Mouse (Mus musculus) limb, embryonic 12.5 days (tissue): ENCODE data around the gene Arfip2. TPM values are rescaled to one million over a fixed set of nuclear protein-coding genes. Genes with fewer than 3 reads are reported as not detected.

ENCODE experiments used
- ATAC-seq: fragments of 200-750 bp; cut with Nextera tagmentation; 2 replicates; pipeline ENCODE4 v1.8.0; 2017; ENCODE audit warnings: low read depth, moderate TSS enrichment; ENCODE audit not compliant: insufficient number of reproducible peaks, insufficient read depth, low FRiP score, low TSS enrichment
- H3K27ac ChIP-seq: fragments of 300-500 bp; sonication (generic); 2 replicates; pipeline ENCODE4 v1.5.1; 2016; ENCODE audit warnings: mild to moderate bottlenecking, moderate library complexity
- H3K27me3 ChIP-seq: fragments of 300-500 bp; sonication (generic); 2 replicates; pipeline ENCODE4 v1.6.1; 2016; ENCODE audit warnings: mild to moderate bottlenecking, moderate library complexity
- H3K36me3 ChIP-seq: fragments of 300-500 bp; sonication (generic); 2 replicates; pipeline ENCODE4 v1.6.1; 2016; ENCODE audit warnings: mild to moderate bottlenecking, moderate library complexity
- H3K4me1 ChIP-seq: fragments of 300-500 bp; sonication (generic); replicated peaks from 2 replicates; pipeline ENCODE4 v1.6.1; 2016
- H3K4me2 ChIP-seq: fragments of 300-500 bp; sonication (generic); 2 replicates; pipeline ENCODE4 v1.6.1; 2016; ENCODE audit warnings: mild to moderate bottlenecking, moderate library complexity
- H3K4me3 ChIP-seq: fragments of 300-500 bp; sonication (generic); replicated peaks from 2 replicates; pipeline ENCODE4 v1.5.1; 2016; ENCODE audit warnings: mild to moderate bottlenecking
- H3K9ac ChIP-seq: fragments of 300-500 bp; sonication (generic); replicated peaks from 2 replicates; pipeline ENCODE4 v1.6.1; 2016; ENCODE audit warnings: mild to moderate bottlenecking, moderate library complexity
- H3K9me3 ChIP-seq: fragments of 300-500 bp; sonication (generic); 2 replicates; pipeline ENCODE4 v1.6.1; 2016; ENCODE audit warnings: mild to moderate bottlenecking, moderate library complexity
- WGBS: fragments of 180-500 bp; shearing (Covaris S2); methylation state at CpG from one replicate; pipeline ENCODE4 v1.1.7; 2016; 5-methylcytosine and 5-hydroxymethylcytosine counted together
- polyA plus RNA-seq: library from polyadenylated mRNA; unstranded; fragments of >200 nt; fragmentation: Nextera tagmentation; extraction: Ambion mirVana; gene quantifications from 2 replicates; pipeline ENCODE4 v1.2.1, GENCODE M21; 2016

The Arfip2 gene
- polyA plus RNA-seq, 1 experiment from 2014 or later, result 72.8 TPM

- Histone ChIP-seq H3K27me3 (no peaks in the 10 kb centered on the region), H3K27ac (no peak overlapping the region), H3K9me3 (no peaks in the 10 kb centered on the region), H3K4me2 (no peak overlapping the region), H3K36me3 (peaks cover 99% of the 10 kb centered on the region), H3K9ac (no peak overlapping the region), H3K4me3 (no peak overlapping the region), H3K4me1 (no peaks in the 10 kb centered on the region)
- WGBS, result 88% methylated on average over 1 of the region's 1 CpGs
- no peak for ATAC-seq
These were observed 25.8 kb downstream of the Arfip2 start for GRCm38 (mm10) chr7:105614400-105614799.

GRCm38 (mm10) chr7:105611767-105612166 lies 28.4 kb downstream of the Arfip2 start:
- WGBS, result 89% methylated on average over 1 of the region's 1 CpGs
- H3K36me3 ChIP-seq, result peaks cover 73% of the 10 kb centered on the region
- no peaks in the 10 kb centered on the region for H3K27me3 ChIP-seq
- no peak overlapping the region for H3K9ac ChIP-seq
- no peaks in the 10 kb centered on the region for H3K4me1 ChIP-seq
- no peak overlapping the region for H3K4me2 ChIP-seq
- H3K27ac ChIP-seq, result no peak overlapping the region
- no peaks in the 10 kb centered on the region for H3K9me3 ChIP-seq
- no peak for ATAC-seq
- no peak overlapping the region for H3K4me3 ChIP-seq

- H3K27me3 ChIP-seq, result no peaks in the 10 kb centered on the region
- no peak overlapping the region for H3K4me3 ChIP-seq
- H3K4me1 ChIP-seq, result no peaks in the 10 kb centered on the region
- WGBS, result 91% methylated on average over 3 of the region's 3 CpGs
- H3K27ac ChIP-seq, result no peak overlapping the region
- no peak overlapping the region for H3K4me2 ChIP-seq
- peaks cover 40% of the 10 kb centered on the region for H3K36me3 ChIP-seq
- H3K9me3 ChIP-seq, result 0 out of 2 replicates have a peak, but pooled peaks cover 3% of the 10 kb centered on the region
- no peak overlapping the region for H3K9ac ChIP-seq
- ATAC-seq, result no peak
These were observed 31.7 kb downstream of the Arfip2 start for GRCm38 (mm10) chr7:105608467-105608866.

DNA sequence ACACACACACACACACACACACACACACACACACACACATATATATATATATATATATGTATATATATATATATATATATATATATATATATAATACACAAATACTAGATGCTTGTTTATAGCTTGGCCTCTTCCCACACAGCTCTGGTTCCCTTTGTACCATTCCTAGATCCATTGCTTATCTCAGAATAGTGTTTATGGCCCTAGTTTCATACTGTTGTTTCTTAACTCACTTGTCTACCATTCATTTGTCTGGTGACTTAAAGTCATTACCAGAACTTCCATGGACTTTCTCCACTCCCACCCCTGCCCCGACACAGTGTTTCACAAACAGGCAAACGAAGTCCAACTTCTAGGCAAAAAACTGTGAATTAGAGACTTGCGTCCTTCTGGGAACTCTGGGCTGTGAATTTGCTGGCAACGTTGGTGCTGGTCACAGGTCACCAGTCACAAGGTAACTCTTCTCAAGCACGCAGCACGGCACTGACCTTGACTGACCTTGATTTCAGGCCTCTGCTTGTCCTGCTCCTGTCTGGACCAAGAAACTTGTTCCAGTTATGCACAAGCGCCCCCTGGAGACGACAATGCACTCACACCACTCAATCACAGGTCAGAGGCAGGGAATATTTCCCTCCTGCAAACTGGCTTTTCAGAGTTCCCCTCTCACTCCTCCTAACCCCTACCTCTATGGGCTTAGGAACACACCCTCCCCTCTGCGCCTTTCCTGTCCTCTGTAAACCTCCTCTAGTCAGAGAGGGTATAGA lies 37.2 kb downstream of the Arfip2 start:
- Histone ChIP-seq H3K9ac (no peak overlapping the region), H3K4me3 (no peak overlapping the region), H3K4me1 (no peaks in the 10 kb centered on the region), H3K9me3 (0 out of 2 replicates have a peak, but pooled peaks cover 3% of the 10 kb centered on the region), H3K36me3 (no peaks in the 10 kb centered on the region), H3K27me3 (no peaks in the 10 kb centered on the region), H3K4me2 (no peak overlapping the region), H3K27ac (no peak overlapping the region)
- no peak; the same call in 1 of the 2 replicates for ATAC-seq
- WGBS, result 35% methylated on average over 9 of the region's 9 CpGs

DNA sequence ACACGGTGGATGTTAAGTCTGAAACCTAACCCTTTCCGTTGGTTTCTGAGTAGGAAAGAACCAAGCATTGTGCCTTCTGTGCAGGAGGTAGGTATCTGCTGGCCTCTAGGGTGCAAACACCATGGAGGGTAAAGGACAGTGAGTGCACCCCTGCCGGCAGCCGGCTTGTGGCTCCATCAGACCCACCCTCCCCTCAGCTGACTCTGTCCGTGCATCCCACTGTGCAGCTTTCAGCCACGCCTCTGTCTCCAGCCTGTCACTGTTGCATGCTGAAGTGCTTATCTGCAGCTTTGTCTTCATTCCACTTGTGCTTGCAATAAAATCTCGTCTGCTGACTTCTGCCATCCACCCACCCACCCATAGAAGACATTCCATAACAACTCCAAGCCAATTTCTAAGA lies 50.1 kb downstream of the Arfip2 start:
- no peak for ATAC-seq
- WGBS, result 44% methylated on average over 7 of the region's 7 CpGs
- no peaks in the 10 kb centered on the region for H3K36me3 ChIP-seq
- no peak overlapping the region for H3K9ac ChIP-seq
- no peak overlapping the region for H3K27ac ChIP-seq
- no peak overlapping the region for H3K4me3 ChIP-seq
- H3K4me2 ChIP-seq, result no peak overlapping the region
- H3K27me3 ChIP-seq, result no peaks in the 10 kb centered on the region
- no peaks in the 10 kb centered on the region for H3K9me3 ChIP-seq
- no peaks in the 10 kb centered on the region for H3K4me1 ChIP-seq

- 78% methylated on average over 9 of the region's 9 CpGs for WGBS
- no peak for ATAC-seq
- Histone ChIP-seq H3K36me3 (no peaks in the 10 kb centered on the region), H3K9ac (no peak overlapping the region), H3K4me1 (no peaks in the 10 kb centered on the region), H3K4me3 (no peak overlapping the region), H3K4me2 (no peak overlapping the region), H3K27me3 (no peaks in the 10 kb centered on the region), H3K27ac (no peak overlapping the region), H3K9me3 (no peaks in the 10 kb centered on the region)
These were observed 51.8 kb downstream of the Arfip2 start for GRCm38 (mm10) chr7:105588325-105588912.

Other genes with a start within 250 kb of the Arfip2 start
- gene Fam160a2, start 240.4 kb downstream of the Arfip2 start, polyA plus RNA-seq, result 45.5 and 47.8 TPM in 2 replicates
- not detected in 2 replicates for gene Cnga4, start 235.8 kb downstream of the Arfip2 start, polyA plus RNA-seq
- not detected in 2 replicates for gene Cckbr, start 214.7 kb downstream of the Arfip2 start, polyA plus RNA-seq
- 23.2 and 24.8 TPM in 2 replicates for gene Cavin3, start 158.1 kb downstream of the Arfip2 start, polyA plus RNA-seq
- gene Smpd1, start 86.1 kb downstream of the Arfip2 start, polyA plus RNA-seq, result 29.9 and 31.4 TPM in 2 replicates
- 62.7 and 66.4 TPM in 2 replicates for gene Apbb1, start 58.8 kb downstream of the Arfip2 start, polyA plus RNA-seq
- gene Hpx, start 40.3 kb downstream of the Arfip2 start, polyA plus RNA-seq, result 0.23 and 0.37 TPM in 2 replicates
- gene Trim3, start 6.8 kb downstream of the Arfip2 start, polyA plus RNA-seq, result 34.4 and 37.4 TPM in 2 replicates
- 167 and 168 TPM in 2 replicates for gene Timm10b, start 360 bp downstream of the Arfip2 start, polyA plus RNA-seq
- gene Gm45799, start 136 bp upstream of the Arfip2 start, polyA plus RNA-seq, result 9.9 and 13.9 TPM in 2 replicates
- gene Dnhd1, start 10.4 kb upstream of the Arfip2 start, polyA plus RNA-seq, result 1.2 and 1.5 TPM in 2 replicates
- 216 and 232 TPM in 2 replicates for gene Ilk, start 96.2 kb upstream of the Arfip2 start, polyA plus RNA-seq
- 43.1 and 50.8 TPM in 2 replicates for gene Rrp8, start 97.0 kb upstream of the Arfip2 start, polyA plus RNA-seq
- gene Taf10, start 103.9 kb upstream of the Arfip2 start, polyA plus RNA-seq, result 170 and 173 TPM in 2 replicates
- 33.3 and 38.3 TPM in 2 replicates for gene Tpp1, start 111.8 kb upstream of the Arfip2 start, polyA plus RNA-seq
- gene Dchs1, start 147.2 kb upstream of the Arfip2 start, polyA plus RNA-seq, result 24.8 and 28.2 TPM in 2 replicates
- gene Mrpl17, start 170.7 kb upstream of the Arfip2 start, polyA plus RNA-seq, result 319 and 330 TPM in 2 replicates